Comparison of ENCODE assay signal across 9 mouse cellular contexts in the genomic region with DNA sequence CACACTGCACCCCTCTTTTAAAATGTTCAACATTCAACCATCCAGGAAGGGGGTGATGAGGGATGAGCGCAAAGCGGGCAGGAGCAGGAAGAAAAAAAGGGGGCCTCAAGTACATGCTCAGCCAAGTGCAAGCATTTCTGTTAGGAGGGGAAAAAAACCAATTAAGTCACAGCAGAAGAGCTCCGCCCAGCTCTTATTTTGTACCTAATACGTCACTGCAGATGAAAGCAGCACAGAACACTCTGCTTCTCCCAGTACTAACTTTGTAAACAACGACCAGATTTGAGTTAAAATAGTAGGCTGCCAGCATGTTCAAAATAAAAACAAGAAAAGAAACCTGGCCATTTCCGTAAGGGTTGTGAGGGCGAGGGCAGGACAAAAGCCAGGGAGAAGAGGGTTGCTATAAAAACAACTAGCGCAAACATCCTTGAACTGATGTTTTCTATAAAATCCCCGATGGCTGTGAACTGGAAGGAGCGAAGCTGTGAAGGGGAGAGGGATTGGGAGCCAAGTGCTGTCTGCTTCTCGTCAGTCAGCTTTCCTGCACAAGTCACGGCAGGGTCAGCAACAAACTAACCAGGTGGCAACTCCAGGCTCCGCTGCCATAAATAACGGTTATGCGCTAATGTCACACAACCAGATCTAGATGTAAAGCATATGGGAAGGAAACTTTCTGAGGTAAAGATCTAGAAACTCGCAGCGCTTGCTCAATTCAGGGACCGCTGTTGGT. TPM values are rescaled to one million over a fixed set of nuclear protein-coding genes. Genes with fewer than 3 reads are reported as not detected.
DNase-seq lines count a peak whose midpoint lies in the region; ATAC-seq and TF ChIP-seq lines count a peak whose summit lies in the region.
"Had no signal": no experiment of that assay in that cellular context is flagged by ENCODE, and none has a peak within 500 bp of the region (broad histone marks: within the 10 kb centered on the region; RNA-seq: fewer than 3 reads in every experiment).

No protein-coding gene starts in this region.

- H3K4me2 ChIP-seq in heart, postnatal 0 days (ENCODE audit: low read depth, low read length), result peak overlapping the region; percentile 48
- peak overlapping the region; percentile 55 for H3K4me2 ChIP-seq in intestine, embryonic 15.5 days (replicated peaks)
- H3K4me2 ChIP-seq in neural tube, embryonic 12.5 days (replicated peaks), result peak overlapping the region; percentile 50

- whole genome bisulfite sequencing in heart, postnatal 0 days, result 45% methylated on average over 18 of the region's 18 CpGs
- 40% methylated on average over 18 of the region's 18 CpGs for WGBS in embryonic facial prominence, embryonic 10.5 days
- 28% methylated on average over 18 of the region's 18 CpGs for WGBS in intestine, embryonic 15.5 days
- WGBS in neural tube, embryonic 12.5 days, result 23% methylated on average over 18 of the region's 18 CpGs

- H3K36me3 ChIP-seq in heart, postnatal 0 days (replicated peaks; ENCODE audit: control insufficient read depth, insufficient read depth, low read length), result no peaks in the 10 kb centered on the region
- no peaks in the 10 kb centered on the region for H3K36me3 ChIP-seq in embryonic facial prominence, embryonic 10.5 days (replicated peaks)
- no peaks in the 10 kb centered on the region for H3K36me3 ChIP-seq in intestine, embryonic 15.5 days
- H3K36me3 ChIP-seq in neural tube, embryonic 12.5 days, result no peaks in the 10 kb centered on the region

- no peak for TF ChIP-seq EP300 in heart, postnatal 0 days (IDR thresholded peaks at IDR 0.05; ENCODE audit: low read depth)

- H3K4me1 ChIP-seq in heart, postnatal 0 days (ENCODE audit: control insufficient read depth, insufficient read depth), result peaks cover 8% of the 10 kb centered on the region; the same call in 1 of the 2 replicates
- H3K4me1 ChIP-seq in embryonic facial prominence, embryonic 10.5 days, result peaks cover 34% of the 10 kb centered on the region
- peaks cover 12% of the 10 kb centered on the region; the same call in 1 of the 2 replicates for H3K4me1 ChIP-seq in intestine, embryonic 15.5 days (replicated peaks)
- H3K4me1 ChIP-seq in neural tube, embryonic 12.5 days, result peaks cover 16% of the 10 kb centered on the region; the same call in 1 of the 2 replicates

- peak; percentile 32 for DNase-seq in heart, postnatal 0 days (ENCODE audit: low spot score)
- no peak for DNase-seq in heart, postnatal 36 days
- DNase-seq in embryonic facial prominence, embryonic 10.5 days (ENCODE audit: low spot score), result peak; percentile 62
- DNase-seq in frontal cortex, postnatal 10 days (ENCODE audit: low spot score in 2 of 2), result no peak
- DNase-seq in layer of hippocampus, adult 8-10 months (ENCODE audit: low spot score in 2 of 2), result no peak
- DNase-seq in frontal cortex, adult 2 months (ENCODE audit: extremely low spot score in 1 of 2, low spot score in 1 of 2), result no peak

- ATAC-seq in heart, postnatal 0 days (ENCODE audit: insufficient read depth, low read depth), result no peak
- no peak for ATAC-seq in intestine, embryonic 15.5 days
- ATAC-seq in neural tube, embryonic 12.5 days (ENCODE audit: low FRiP score, low read depth), result no peak

- H3K27me3 ChIP-seq in heart, postnatal 0 days (ENCODE audit: control insufficient read depth, insufficient read depth, low read length), result no peaks in the 10 kb centered on the region
- H3K27me3 ChIP-seq in embryonic facial prominence, embryonic 10.5 days (replicated peaks; ENCODE audit: low read depth, poor library complexity, severe bottlenecking), result no peaks in the 10 kb centered on the region
- no peaks in the 10 kb centered on the region for H3K27me3 ChIP-seq in intestine, embryonic 15.5 days (replicated peaks)
- no peaks in the 10 kb centered on the region for H3K27me3 ChIP-seq in neural tube, embryonic 12.5 days (replicated peaks)

- no peak overlapping the region for H3K4me3 ChIP-seq in heart, postnatal 0 days (ENCODE audit: low read depth, low read length)
- H3K4me3 ChIP-seq in embryonic facial prominence, embryonic 10.5 days, result peak overlapping the region; percentile 39
- H3K4me3 ChIP-seq in intestine, embryonic 15.5 days (replicated peaks), result 0 out of 2 replicates have a peak overlapping the region, but pooled peaks have one; percentile 16
- H3K4me3 ChIP-seq in neural tube, embryonic 12.5 days, result peak overlapping the region; percentile 3; the same call in 1 of the 2 replicates
- H3K4me3 ChIP-seq: layer of hippocampus, adult 2 months had no signal

- no peak for TF ChIP-seq CTCF in heart, postnatal 0 days (IDR thresholded peaks at IDR 0.05; ENCODE audit: low read depth)

- intact Hi-C loops in heart, postnatal 36 days (cut with DNase I), result no loop called here

- peak overlapping the region; percentile 45; the same call in 1 of the 2 replicates for H3K9ac ChIP-seq in heart, postnatal 0 days (replicated peaks; ENCODE audit: low read depth, low read length)
- H3K9ac ChIP-seq in intestine, embryonic 15.5 days, result peak overlapping the region; percentile 44; the same call in 1 of the 2 replicates
- H3K9ac ChIP-seq in neural tube, embryonic 12.5 days, result no peak overlapping the region

- no peaks in the 10 kb centered on the region for H3K9me3 ChIP-seq in heart, postnatal 0 days (replicated peaks; ENCODE audit: control insufficient read depth, low read length)
- H3K9me3 ChIP-seq in embryonic facial prominence, embryonic 10.5 days, result no peaks in the 10 kb centered on the region
- no peaks in the 10 kb centered on the region for H3K9me3 ChIP-seq in intestine, embryonic 15.5 days
- H3K9me3 ChIP-seq in neural tube, embryonic 12.5 days, result no peaks in the 10 kb centered on the region

- no peak overlapping the region for H3K27ac ChIP-seq in heart, postnatal 0 days (ENCODE audit: low read depth)
- H3K27ac ChIP-seq in embryonic facial prominence, embryonic 10.5 days (replicated peaks), result peak overlapping the region; percentile 75
- H3K27ac ChIP-seq in intestine, embryonic 15.5 days, result peak overlapping the region; percentile 58; the same call in 1 of the 2 replicates
- H3K27ac ChIP-seq in neural tube, embryonic 12.5 days, result no peak overlapping the region
- H3K27ac ChIP-seq: layer of hippocampus, adult 2 months had no signal

RNA-seq across cellular contexts. Expression of gene BC052040, which starts 2.2 kb away (rescaled TPM):
- total RNA-seq in heart, postnatal 0 days (2014; rRNA removed; ENCODE audit: low replicate concordance), result 3.9 and 4.0 TPM in 2 replicates
- polyA plus RNA-seq in heart, postnatal 0 days (2015; fragmentation: Nextera tagmentation; extraction: Ambion mirVana), result 4.1 and 5.1 TPM in 2 replicates
- 1 to 10 TPM; 2.1 to 2.2 TPM for total RNA-seq in heart, postnatal 36 days (2021)
- polyA plus RNA-seq in embryonic facial prominence, embryonic 10.5 days (2016; fragmentation: Nextera tagmentation; extraction: Ambion mirVana), result 20.8 and 22.8 TPM in 2 replicates
- polyA plus RNA-seq in intestine, embryonic 15.5 days (2015; fragmentation: Nextera tagmentation; extraction: Ambion mirVana), result 13.0 and 14.1 TPM in 2 replicates
- polyA plus RNA-seq in neural tube, embryonic 12.5 days (2016; fragmentation: Nextera tagmentation; extraction: Ambion mirVana), result 13.3 and 15.9 TPM in 2 replicates
- total RNA-seq in layer of hippocampus, adult 8-10 months (2022), result 1 to 10 TPM; 6.5 to 7.9 (median 7.3) TPM
- 9.1 and 9.3 TPM in 2 replicates for polyA plus RNA-seq in frontal cortex, adult 2 months (2012; rRNA removed)

Comparison
In these comparisons a context has a peak if more than half of its experiments do, and no peak if none do; other contexts are left out.
1. DNase-seq: peak in heart, postnatal 0 days (single experiment) and embryonic facial prominence, embryonic 10.5 days (single experiment); none in heart, postnatal 36 days (0 of 2), frontal cortex, postnatal 10 days (0 of 2), layer of hippocampus, adult 8-10 months (0 of 2) and frontal cortex, adult 2 months (0 of 2).
2. H3K27ac ChIP-seq: peak in embryonic facial prominence, embryonic 10.5 days (single experiment) and intestine, embryonic 15.5 days (single experiment); none in heart, postnatal 0 days (single experiment) and neural tube, embryonic 12.5 days (single experiment).
3. Peak in every context shown above with its lines, with median percentiles within 50 percentile points of each other: H3K4me2 ChIP-seq.